Mouse (Mus musculus): ENCODE data around the gene Myo5c. TPM values are rescaled to one million over a fixed set of nuclear protein-coding genes. Genes with fewer than 3 reads are reported as not detected.

Myo5c gene
- polyA plus RNA-seq, 1 experiment from 2014 or later = 0.56 TPM

DNA sequence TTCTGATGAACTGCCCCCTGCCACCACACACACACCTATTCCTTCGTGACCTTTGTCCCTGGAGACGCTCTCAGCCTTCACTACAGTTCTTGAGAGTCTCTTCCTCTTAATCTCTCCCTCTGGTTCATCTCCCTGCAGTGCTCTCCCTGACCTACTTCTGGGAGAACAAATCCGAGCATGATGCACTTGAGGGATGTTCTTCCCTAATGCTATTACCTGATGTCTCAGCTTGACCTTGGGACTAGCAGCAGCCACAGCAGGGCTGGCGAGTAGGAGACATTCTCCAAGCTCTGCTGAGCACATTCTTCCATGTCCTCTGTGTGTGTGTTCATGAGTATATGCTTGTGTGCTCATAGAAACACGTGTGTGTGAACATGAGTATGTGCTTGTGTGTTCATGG is 76.8 kb downstream of the Myo5c start:
- Histone ChIP-seq H3K4me2 (no peak overlapping the region), H3K27ac (ENCODE audit: low read depth, low read length) (no peak overlapping the region), H3K27me3 (ENCODE audit: control insufficient read depth, insufficient read depth, low read length) (no peaks in the 10 kb centered on the region), H3K4me3 (ENCODE audit: low read depth, low read length) (no peak overlapping the region), H3K9ac (ENCODE audit: low read length) (no peak overlapping the region), H3K36me3 (ENCODE audit: control insufficient read depth, insufficient read depth, low read length) (no peaks in the 10 kb centered on the region), H3K9me3 (ENCODE audit: control insufficient read depth, low read length) (no peaks in the 10 kb centered on the region), H3K4me1 (ENCODE audit: control insufficient read depth, insufficient read depth, low read length) (peaks cover 4% of the 10 kb centered on the region; the same call in 1 of the 2 replicates)
- DNase-seq (ENCODE audit: low spot score, missing footprints) = no peak
- no peak for ATAC-seq (ENCODE audit: low FRiP score)
- 61% methylated on average over 5 of the region's 5 CpGs for WGBS

DNA sequence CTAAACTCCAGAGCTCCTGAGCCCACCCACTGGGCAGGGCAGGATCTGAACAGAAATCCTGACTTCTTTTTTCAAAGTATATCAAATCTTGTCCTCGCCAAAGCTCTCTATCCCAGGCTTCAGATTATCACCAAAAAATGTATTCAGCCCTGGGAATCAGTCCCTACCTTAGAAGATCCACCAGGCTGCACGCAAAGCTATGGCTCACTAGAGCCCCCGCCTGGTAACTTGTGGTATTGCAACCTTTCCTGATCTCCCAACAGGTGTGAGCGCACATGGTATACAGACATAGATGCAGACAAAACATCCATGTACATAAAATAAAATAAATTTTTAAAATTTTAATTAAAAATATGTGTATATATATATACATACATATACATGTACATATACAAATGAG is 80.2 kb downstream of the Myo5c start:
- Histone ChIP-seq H3K36me3 (ENCODE audit: control insufficient read depth, insufficient read depth, low read length) (no peaks in the 10 kb centered on the region), H3K4me3 (ENCODE audit: low read depth, low read length) (no peak overlapping the region), H3K27ac (ENCODE audit: low read depth, low read length) (no peak overlapping the region), H3K9ac (ENCODE audit: low read length) (no peak overlapping the region), H3K27me3 (ENCODE audit: control insufficient read depth, insufficient read depth, low read length) (no peaks in the 10 kb centered on the region), H3K4me1 (ENCODE audit: control insufficient read depth, insufficient read depth, low read length) (peaks cover 12% of the 10 kb centered on the region), H3K9me3 (ENCODE audit: control insufficient read depth, low read length) (no peaks in the 10 kb centered on the region), H3K4me2 (no peak overlapping the region)
- 13% methylated on average over 4 of the region's 4 CpGs for WGBS
- ATAC-seq (ENCODE audit: low FRiP score) (no peak), DNase-seq (ENCODE audit: low spot score, missing footprints) (peak; percentile 99)

DNA sequence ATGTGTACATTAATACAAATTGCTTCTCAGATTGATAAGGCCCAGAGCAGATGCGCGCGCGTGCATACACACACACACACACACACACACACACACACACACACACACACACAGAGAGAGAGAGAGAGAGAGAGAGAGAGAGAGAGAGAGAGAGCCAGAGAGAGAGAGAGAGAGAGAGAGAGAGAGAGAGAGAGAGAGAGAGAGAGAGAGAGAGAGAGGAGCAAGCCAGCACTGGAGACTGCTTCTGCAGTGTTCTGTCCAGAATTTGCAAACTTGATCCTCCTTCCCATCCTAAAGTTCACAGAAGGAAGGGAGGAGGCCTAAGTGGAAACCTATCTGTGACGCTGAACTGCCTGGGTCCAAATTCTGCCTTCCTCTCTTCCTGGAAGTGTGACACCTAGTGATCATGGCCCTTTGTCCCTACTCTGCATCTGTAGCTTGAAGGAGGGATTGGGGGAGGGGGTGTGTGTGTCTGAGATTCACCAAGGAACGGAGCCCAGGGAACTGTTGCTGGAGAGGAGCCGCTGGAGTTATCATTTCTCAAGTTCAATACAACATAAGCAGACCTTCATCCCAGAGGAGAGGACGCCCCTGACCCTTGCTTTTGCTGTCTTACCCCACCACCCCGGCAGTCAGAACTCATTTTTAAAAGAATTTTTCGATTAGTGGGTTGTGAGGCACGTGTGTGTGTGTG is 81.5 kb downstream of the Myo5c start:
- Histone ChIP-seq H3K27ac (ENCODE audit: low read depth, low read length) (no peak overlapping the region), H3K4me1 (ENCODE audit: control insufficient read depth, insufficient read depth, low read length) (peaks cover 12% of the 10 kb centered on the region), H3K4me2 (peak overlapping the region; percentile 92), H3K9me3 (ENCODE audit: control insufficient read depth, low read length) (no peaks in the 10 kb centered on the region), H3K4me3 (ENCODE audit: low read depth, low read length) (peak overlapping the region; percentile 70), H3K36me3 (ENCODE audit: control insufficient read depth, insufficient read depth, low read length) (no peaks in the 10 kb centered on the region), H3K27me3 (ENCODE audit: control insufficient read depth, insufficient read depth, low read length) (no peaks in the 10 kb centered on the region), H3K9ac (ENCODE audit: low read length) (peak overlapping the region; percentile 81; the same call in 1 of the 2 replicates)
- ATAC-seq (ENCODE audit: low FRiP score) (no peak; the same call in 1 of the 2 replicates), DNase-seq (ENCODE audit: low spot score, missing footprints) (peak; percentile 94)
- 35% methylated on average over 11 of the region's 11 CpGs for WGBS

DNA sequence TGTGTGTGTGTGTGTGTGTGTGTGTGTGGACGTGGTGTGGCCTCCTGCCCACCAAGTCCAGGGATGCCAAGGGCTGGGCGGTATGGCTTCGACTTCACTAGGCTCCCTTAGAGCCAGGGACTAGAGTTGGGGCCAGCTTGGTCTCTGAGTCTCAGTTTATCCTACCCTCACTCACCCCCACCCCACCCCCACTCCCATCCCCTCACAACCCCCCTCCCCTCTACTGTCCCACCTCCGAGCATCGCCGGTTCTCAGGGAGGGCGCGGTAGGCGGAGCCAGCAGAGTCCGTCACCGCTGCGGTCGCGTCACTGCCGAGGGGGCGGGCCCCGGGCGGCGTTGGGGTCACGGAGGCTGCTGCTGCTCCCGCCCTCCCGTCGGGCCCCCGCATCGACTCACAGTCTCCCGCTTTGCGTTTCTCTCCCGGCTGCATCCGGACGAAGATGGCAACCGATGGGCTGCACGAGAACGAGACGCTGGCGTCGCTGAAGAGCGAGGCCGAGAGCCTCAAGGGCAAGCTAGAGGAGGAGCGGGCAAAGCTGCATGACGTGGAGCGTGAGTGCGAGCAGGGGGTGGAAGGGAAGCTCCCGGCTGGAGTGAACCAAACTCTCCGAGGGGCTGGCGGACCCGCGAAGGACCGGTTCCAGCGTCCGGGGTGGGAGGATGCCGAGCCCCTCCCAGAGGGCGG is 82.2 kb downstream of the Myo5c start:
- Histone ChIP-seq H3K36me3 (ENCODE audit: control insufficient read depth, insufficient read depth, low read length) (no peaks in the 10 kb centered on the region), H3K27me3 (ENCODE audit: control insufficient read depth, insufficient read depth, low read length) (no peaks in the 10 kb centered on the region), H3K4me2 (peak overlapping the region; percentile 92), H3K9ac (ENCODE audit: low read length) (peak overlapping the region; percentile 81), H3K9me3 (ENCODE audit: control insufficient read depth, low read length) (no peaks in the 10 kb centered on the region), H3K4me1 (ENCODE audit: control insufficient read depth, insufficient read depth, low read length) (peaks cover 12% of the 10 kb centered on the region), H3K4me3 (ENCODE audit: low read depth, low read length) (peak overlapping the region; percentile 70), H3K27ac (ENCODE audit: low read depth, low read length) (peak overlapping the region; percentile 63)
- DNase-seq (ENCODE audit: low spot score, missing footprints) = peak; percentile 98
- peak; percentile 89 for ATAC-seq (ENCODE audit: low FRiP score)
- under 1% methylated on average over 52 of the region's 52 CpGs for WGBS

DNA sequence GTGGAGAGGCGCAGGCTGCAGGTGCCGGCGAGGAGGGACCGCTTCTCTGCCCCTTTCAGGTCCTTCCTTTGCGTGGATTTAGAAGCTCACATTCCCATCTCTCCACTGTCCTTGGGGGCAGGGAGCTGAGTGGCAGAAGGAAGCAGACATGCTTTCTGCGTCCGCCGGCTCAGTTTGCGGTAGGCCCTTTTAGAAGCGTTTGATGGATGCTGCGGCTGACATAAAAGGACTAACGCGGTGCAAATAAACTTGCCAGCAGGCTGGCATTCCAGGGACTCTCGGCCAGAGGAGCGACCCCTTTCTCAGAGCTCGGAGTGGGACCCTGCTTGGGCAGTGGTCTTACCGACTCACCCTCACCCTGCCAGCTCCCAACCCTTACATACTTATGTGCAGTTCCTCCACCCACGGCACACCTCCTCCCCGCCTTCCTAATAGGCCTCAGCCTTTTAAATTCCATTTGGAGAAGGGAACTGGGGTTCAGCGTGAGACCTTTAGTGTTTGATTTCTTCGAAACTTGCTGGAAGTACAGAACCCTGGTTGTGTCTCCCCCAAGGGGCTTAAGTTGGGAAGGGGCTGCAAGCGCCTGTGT is 82.8 kb downstream of the Myo5c start:
- Histone ChIP-seq H3K27me3 (ENCODE audit: control insufficient read depth, insufficient read depth, low read length) (no peaks in the 10 kb centered on the region), H3K4me1 (ENCODE audit: control insufficient read depth, insufficient read depth, low read length) (peaks cover 12% of the 10 kb centered on the region), H3K4me3 (ENCODE audit: low read depth, low read length) (peak overlapping the region; percentile 70), H3K27ac (ENCODE audit: low read depth, low read length) (peak overlapping the region; percentile 63), H3K36me3 (ENCODE audit: control insufficient read depth, insufficient read depth, low read length) (no peaks in the 10 kb centered on the region), H3K9ac (ENCODE audit: low read length) (peak overlapping the region; percentile 81), H3K9me3 (ENCODE audit: control insufficient read depth, low read length) (no peaks in the 10 kb centered on the region), H3K4me2 (peak overlapping the region; percentile 92)
- DNase-seq (ENCODE audit: low spot score, missing footprints) (no peak), ATAC-seq (ENCODE audit: low FRiP score) (peak; percentile 36; the same call in 1 of the 2 replicates)
- 4% methylated on average over 22 of the region's 22 CpGs for WGBS

DNA sequence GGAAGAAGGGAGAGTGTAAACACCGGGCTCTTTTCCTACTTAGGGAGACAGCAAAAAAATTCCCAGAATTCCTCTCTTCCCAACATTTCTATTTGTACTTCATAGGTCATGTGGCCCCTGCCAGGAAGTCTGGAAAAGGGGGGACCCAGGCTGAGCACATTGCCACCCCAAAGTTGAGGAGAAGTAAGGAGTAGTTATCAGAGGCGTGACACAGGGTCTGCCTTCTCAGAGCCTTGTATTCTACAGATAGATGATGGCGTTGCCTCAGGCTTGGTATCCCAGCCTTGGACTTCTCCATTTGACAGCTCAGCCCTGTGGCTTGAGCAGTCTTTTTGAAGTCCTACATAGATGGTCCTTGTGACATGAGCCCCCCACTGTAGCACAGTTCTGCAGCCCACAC is 83.4 kb downstream of the Myo5c start:
- no peak for DNase-seq (ENCODE audit: low spot score, missing footprints)

DNA sequence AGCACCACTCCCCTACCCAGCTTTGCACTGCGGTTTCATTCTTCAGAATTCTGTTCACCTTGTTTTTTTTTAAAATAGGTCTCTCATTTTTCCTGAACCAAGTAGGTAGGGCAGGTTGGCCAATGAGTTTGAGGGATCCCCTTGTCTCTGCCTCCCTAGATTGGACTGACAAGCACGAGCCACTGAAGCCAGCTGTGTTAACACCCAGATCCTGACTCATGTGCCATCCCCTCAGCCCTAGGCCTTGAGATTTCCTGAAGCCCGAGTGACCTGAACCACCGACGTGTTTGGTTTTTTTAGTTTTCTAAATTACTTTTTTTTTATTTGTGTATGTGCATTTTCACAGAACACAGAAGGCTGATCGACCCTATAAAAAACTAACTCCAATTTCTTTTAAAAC is 85.0 kb downstream of the Myo5c start:
- no peaks in the 10 kb centered on the region for H3K9me3 ChIP-seq (ENCODE audit: control insufficient read depth, low read length)
- no peak for DNase-seq (ENCODE audit: low spot score, missing footprints)
- 92% methylated on average over 6 of the region's 6 CpGs for WGBS
- H3K9ac ChIP-seq (ENCODE audit: low read length) = no peak overlapping the region
- no peak overlapping the region for H3K27ac ChIP-seq (ENCODE audit: low read depth, low read length)
- H3K4me3 ChIP-seq (ENCODE audit: low read depth, low read length) = no peak overlapping the region
- no peak for ATAC-seq (ENCODE audit: low FRiP score)
- no peaks in the 10 kb centered on the region for H3K36me3 ChIP-seq (ENCODE audit: control insufficient read depth, insufficient read depth, low read length)
- no peak overlapping the region for H3K4me2 ChIP-seq
- H3K27me3 ChIP-seq (ENCODE audit: control insufficient read depth, insufficient read depth, low read length) = no peaks in the 10 kb centered on the region
- H3K4me1 ChIP-seq (ENCODE audit: control insufficient read depth, insufficient read depth, low read length) = peaks cover 12% of the 10 kb centered on the region

More for the DNA sequence above, 83.4 kb downstream of the Myo5c start:
- H3K27ac ChIP-seq (ENCODE audit: low read depth, low read length) = no peak overlapping the region
- no peak overlapping the region for H3K4me3 ChIP-seq (ENCODE audit: low read depth, low read length)
- no peaks in the 10 kb centered on the region for H3K27me3 ChIP-seq (ENCODE audit: control insufficient read depth, insufficient read depth, low read length)
- no peaks in the 10 kb centered on the region for H3K9me3 ChIP-seq (ENCODE audit: control insufficient read depth, low read length)
- H3K9ac ChIP-seq (ENCODE audit: low read length) = peak overlapping the region; percentile 81
- H3K4me1 ChIP-seq (ENCODE audit: control insufficient read depth, insufficient read depth, low read length) = peaks cover 12% of the 10 kb centered on the region
- peak overlapping the region; percentile 92 for H3K4me2 ChIP-seq
- WGBS = 70% methylated on average over 3 of the region's 3 CpGs
- H3K36me3 ChIP-seq (ENCODE audit: control insufficient read depth, insufficient read depth, low read length) = no peaks in the 10 kb centered on the region
- ATAC-seq (ENCODE audit: low FRiP score) = no peak

DNA sequence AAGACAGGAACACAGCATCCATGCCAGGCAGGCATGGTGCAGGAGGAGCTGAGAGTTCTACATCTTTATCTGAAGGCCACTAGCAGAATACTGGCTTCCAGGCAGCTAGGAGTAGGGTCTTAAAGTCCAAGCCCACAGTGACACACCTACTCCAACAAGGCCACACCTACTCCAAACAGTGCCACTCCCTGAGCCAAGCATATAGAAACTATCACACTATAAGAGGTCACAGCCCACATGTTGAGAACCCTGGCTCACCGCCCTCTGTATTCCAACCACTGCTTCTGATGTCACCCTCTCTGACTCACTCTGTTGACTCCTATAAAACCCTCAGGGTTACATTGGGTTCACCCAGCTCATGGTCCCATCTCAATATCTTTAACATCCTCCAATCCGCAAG is 86.4 kb downstream of the Myo5c start:
- Histone ChIP-seq H3K4me3 (ENCODE audit: low read depth, low read length) (no peak overlapping the region), H3K36me3 (ENCODE audit: control insufficient read depth, insufficient read depth, low read length) (no peaks in the 10 kb centered on the region), H3K9ac (ENCODE audit: low read length) (no peak overlapping the region), H3K4me1 (ENCODE audit: control insufficient read depth, insufficient read depth, low read length) (peaks cover 12% of the 10 kb centered on the region), H3K4me2 (no peak overlapping the region), H3K27me3 (ENCODE audit: control insufficient read depth, insufficient read depth, low read length) (no peaks in the 10 kb centered on the region), H3K9me3 (ENCODE audit: control insufficient read depth, low read length) (no peaks in the 10 kb centered on the region), H3K27ac (ENCODE audit: low read depth, low read length) (no peak overlapping the region)
- WGBS = 93% methylated on average over 2 of the region's 2 CpGs
- DNase-seq (ENCODE audit: low spot score, missing footprints) = no peak
- ATAC-seq (ENCODE audit: low FRiP score) = no peak

DNA sequence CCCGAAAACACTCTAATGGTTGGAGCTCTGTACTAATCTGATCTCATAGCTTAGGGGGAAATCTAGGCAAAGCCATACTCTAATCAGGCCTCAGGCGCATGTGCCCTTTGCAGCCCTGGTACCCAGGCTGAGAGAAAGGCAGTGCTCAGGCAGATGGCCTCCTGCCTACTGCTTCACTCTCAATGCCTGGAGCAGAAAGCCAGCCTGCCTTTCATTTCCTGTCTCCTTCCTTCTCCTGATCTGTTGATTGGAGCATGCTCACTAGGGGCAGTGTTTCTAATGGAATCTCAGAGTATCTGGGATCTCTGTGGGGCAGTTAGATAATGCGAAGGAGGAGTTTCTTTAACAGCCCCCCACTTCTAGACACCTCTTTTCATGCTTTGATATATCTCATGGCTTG is 87.5 kb downstream of the Myo5c start:
- no peak for ATAC-seq (ENCODE audit: low FRiP score)
- Histone ChIP-seq H3K27ac (ENCODE audit: low read depth, low read length) (no peak overlapping the region), H3K4me2 (no peak overlapping the region), H3K4me3 (ENCODE audit: low read depth, low read length) (no peak overlapping the region), H3K9ac (ENCODE audit: low read length) (no peak overlapping the region), H3K27me3 (ENCODE audit: control insufficient read depth, insufficient read depth, low read length) (no peaks in the 10 kb centered on the region), H3K36me3 (ENCODE audit: control insufficient read depth, insufficient read depth, low read length) (no peaks in the 10 kb centered on the region), H3K4me1 (ENCODE audit: control insufficient read depth, insufficient read depth, low read length) (peaks cover 8% of the 10 kb centered on the region), H3K9me3 (ENCODE audit: control insufficient read depth, low read length) (no peaks in the 10 kb centered on the region)
- 83% methylated on average over 3 of the region's 3 CpGs for WGBS
- DNase-seq (ENCODE audit: low spot score, missing footprints) = no peak
